Mouse (Mus musculus) midbrain, embryonic 13.5 days (tissue): ENCODE measurements around the gene Ptprt. TPM values are rescaled to one million over a fixed set of nuclear protein-coding genes. Genes with fewer than 3 reads are reported as not detected.
"Not testable (repeated sequence)": the region's sequence is repeated elsewhere in the genome, so short reads cannot be mapped to it uniquely, and the experiment has no call there.

Source experiments
- ATAC-seq: fragments of 200-750 bp; cut with Nextera tagmentation; 2 replicates; pipeline ENCODE4 v1.8.0; 2017; ENCODE audit warnings: mild to moderate bottlenecking, moderate TSS enrichment, moderate library complexity
- H3K27ac ChIP-seq: fragments of 300-500 bp; sonication (generic); 2 replicates; pipeline ENCODE4 v1.5.1; 2015; ENCODE audit warnings: inconsistent platforms, mild to moderate bottlenecking, moderate library complexity
- H3K27me3 ChIP-seq: fragments of 300-500 bp; sonication (generic); 2 replicates; pipeline ENCODE4 v1.6.1; 2015; ENCODE audit warnings: mild to moderate bottlenecking, inconsistent platforms
- H3K36me3 ChIP-seq: fragments of 300-500 bp; sonication (generic); 2 replicates; pipeline ENCODE4 v1.6.1; 2015; ENCODE audit warnings: mild to moderate bottlenecking, inconsistent platforms
- H3K4me1 ChIP-seq: fragments of 300-500 bp; sonication (generic); replicated peaks from 2 replicates; pipeline ENCODE4 v1.6.1; 2015; ENCODE audit warnings: inconsistent platforms
- H3K4me2 ChIP-seq: fragments of 300-500 bp; sonication (generic); replicated peaks from 2 replicates; pipeline ENCODE4 v1.6.1; 2015; ENCODE audit warnings: moderate library complexity, mild to moderate bottlenecking, inconsistent platforms
- H3K4me3 ChIP-seq: fragments of 300-500 bp; sonication (generic); replicated peaks from 2 replicates; pipeline ENCODE4 v1.5.1; 2015; ENCODE audit warnings: mild to moderate bottlenecking, inconsistent platforms
- H3K9ac ChIP-seq: fragments of 300-500 bp; sonication (generic); replicated peaks from 2 replicates; pipeline ENCODE4 v1.6.1; 2015; ENCODE audit warnings: mild to moderate bottlenecking, inconsistent platforms
- H3K9me3 ChIP-seq: fragments of 300-500 bp; sonication (generic); 2 replicates; pipeline ENCODE4 v1.6.1; 2016; ENCODE audit warnings: mild to moderate bottlenecking, inconsistent platforms
- WGBS: fragments of 180-500 bp; shearing (Covaris S2); methylation state at CpG from one replicate; pipeline ENCODE4 v1.1.7; 2015; 5-methylcytosine and 5-hydroxymethylcytosine counted together
- polyA plus RNA-seq: library from polyadenylated mRNA; unstranded; fragments of >200 nt; fragmentation: Nextera tagmentation; extraction: Ambion mirVana; gene quantifications from 2 replicates; pipeline ENCODE4 v1.2.1, GENCODE M21; 2015

Gene Ptprt
- polyA plus RNA-seq, 1 experiment from 2014 or later: 7.5 TPM

- no peaks in the 10 kb centered on the region for H3K27me3 ChIP-seq
- no peak overlapping the region for H3K4me3 ChIP-seq
- no peaks in the 10 kb centered on the region for H3K36me3 ChIP-seq
- H3K9ac ChIP-seq: no peak overlapping the region
- no peak overlapping the region for H3K27ac ChIP-seq
- H3K4me1 ChIP-seq: no peaks in the 10 kb centered on the region
- WGBS: 89% methylated on average over 1 of the region's 1 CpGs
- no peak for ATAC-seq
- H3K9me3 ChIP-seq: no peaks in the 10 kb centered on the region
- H3K4me2 ChIP-seq: no peak overlapping the region
These were observed 1133.8 kb downstream of the Ptprt start for GRCm38 (mm10) chr2:161527192-161527591.

- Histone ChIP-seq H3K27ac (no peak overlapping the region), H3K27me3 (no peaks in the 10 kb centered on the region), H3K9ac (no peak overlapping the region), H3K4me1 (no peaks in the 10 kb centered on the region), H3K36me3 (no peaks in the 10 kb centered on the region), H3K4me2 (no peak overlapping the region), H3K9me3 (no peaks in the 10 kb centered on the region), H3K4me3 (no peak overlapping the region)
- WGBS: 74% methylated on average over 2 of the region's 2 CpGs
- no peak for ATAC-seq
These were observed 1141.3 kb downstream of the Ptprt start for GRCm38 (mm10) chr2:161519671-161520070.

GRCm38 (mm10) chr2:161516921-161517320, 1144.0 kb downstream of the Ptprt start:
- no peak overlapping the region for H3K27ac ChIP-seq
- no peak for ATAC-seq
- no peak overlapping the region for H3K4me3 ChIP-seq
- no peak overlapping the region for H3K4me2 ChIP-seq
- no peak overlapping the region for H3K9ac ChIP-seq
- H3K27me3 ChIP-seq: no peaks in the 10 kb centered on the region
- no peaks in the 10 kb centered on the region for H3K36me3 ChIP-seq
- WGBS: 55% methylated on average over 5 of the region's 5 CpGs
- H3K9me3 ChIP-seq: no peaks in the 10 kb centered on the region
- no peaks in the 10 kb centered on the region; the same call in 1 of the 2 replicates for H3K4me1 ChIP-seq

- Histone ChIP-seq H3K27me3 (no peaks in the 10 kb centered on the region), H3K4me3 (no peak overlapping the region), H3K4me2 (no peak overlapping the region), H3K9ac (no peak overlapping the region), H3K36me3 (no peaks in the 10 kb centered on the region), H3K9me3 (no peaks in the 10 kb centered on the region), H3K4me1 (peaks cover 16% of the 10 kb centered on the region), H3K27ac (no peak overlapping the region)
- ATAC-seq: no peak
- WGBS: 72% methylated on average over 1 of the region's 1 CpGs
These were observed 1147.7 kb downstream of the Ptprt start for GRCm38 (mm10) chr2:161513256-161513655.

GRCm38 (mm10) chr2:161511880-161512570, 1148.9 kb downstream of the Ptprt start:
- H3K9me3 ChIP-seq, H3K4me2 ChIP-seq, H3K27me3 ChIP-seq, H3K9ac ChIP-seq, H3K27ac ChIP-seq, H3K4me3 ChIP-seq, H3K36me3 ChIP-seq: not testable (repeated sequence)
- peak; percentile 82 for ATAC-seq
- peaks cover 16% of the 10 kb centered on the region for H3K4me1 ChIP-seq
- 21% methylated on average over 6 of the region's 15 CpGs for WGBS

GRCm38 (mm10) chr2:161511101-161511759, 1149.7 kb downstream of the Ptprt start:
- Histone ChIP-seq H3K4me1 (peaks cover 16% of the 10 kb centered on the region), H3K36me3 (no peaks in the 10 kb centered on the region), H3K9me3 (no peaks in the 10 kb centered on the region), H3K4me2 (peak overlapping the region; percentile 64), H3K4me3 (peak overlapping the region; percentile 49), H3K9ac (peak overlapping the region; percentile 62), H3K27ac (0 out of 2 replicates have a peak overlapping the region, but pooled peaks have one; percentile 25), H3K27me3 (no peaks in the 10 kb centered on the region)
- 0 out of 2 replicates have a peak, but pooled peaks have one; percentile 60 for ATAC-seq
- WGBS: 18% methylated on average over 8 of the region's 8 CpGs

- Histone ChIP-seq H3K9me3 (no peaks in the 10 kb centered on the region), H3K4me1 (peaks cover 17% of the 10 kb centered on the region), H3K9ac (peak overlapping the region; percentile 39; the same call in 1 of the 2 replicates), H3K36me3 (no peaks in the 10 kb centered on the region), H3K4me3 (peak overlapping the region; percentile 32), H3K27me3 (no peaks in the 10 kb centered on the region), H3K4me2 (peak overlapping the region; percentile 58), H3K27ac (no peak overlapping the region)
- 4% methylated on average over 13 of the region's 13 CpGs for WGBS
- ATAC-seq: peak; percentile 65
These were observed 1161.6 kb downstream of the Ptprt start for GRCm38 (mm10) chr2:161499097-161499899.

- Histone ChIP-seq H3K4me1 (peaks cover 17% of the 10 kb centered on the region), H3K9me3 (no peaks in the 10 kb centered on the region), H3K36me3 (no peaks in the 10 kb centered on the region), H3K4me2 (peak overlapping the region; percentile 58), H3K9ac (peak overlapping the region; percentile 39; the same call in 1 of the 2 replicates), H3K27me3 (no peaks in the 10 kb centered on the region), H3K27ac (no peak overlapping the region), H3K4me3 (peak overlapping the region; percentile 32)
- peak; percentile 71 for ATAC-seq
- 15% methylated on average over 13 of the region's 13 CpGs for WGBS
These were observed 1162.4 kb downstream of the Ptprt start for GRCm38 (mm10) chr2:161498449-161499096.

- H3K27me3 ChIP-seq: no peaks in the 10 kb centered on the region
- ATAC-seq: no peak
- H3K27ac ChIP-seq: no peak overlapping the region
- no peak overlapping the region for H3K9ac ChIP-seq
- no peak overlapping the region for H3K4me2 ChIP-seq
- no peaks in the 10 kb centered on the region for H3K36me3 ChIP-seq
- no peak overlapping the region for H3K4me3 ChIP-seq
- 63% methylated on average over 1 of the region's 1 CpGs for WGBS
- H3K9me3 ChIP-seq: no peaks in the 10 kb centered on the region
- no peaks in the 10 kb centered on the region for H3K4me1 ChIP-seq
These were observed 1179.2 kb downstream of the Ptprt start for GRCm38 (mm10) chr2:161481741-161482140.

GRCm38 (mm10) chr2:161480445-161480844, 1180.5 kb downstream of the Ptprt start:
- Histone ChIP-seq H3K9me3 (no peaks in the 10 kb centered on the region), H3K4me2 (no peak overlapping the region), H3K36me3 (no peaks in the 10 kb centered on the region), H3K27ac (no peak overlapping the region), H3K4me3 (no peak overlapping the region), H3K9ac (no peak overlapping the region), H3K27me3 (no peaks in the 10 kb centered on the region), H3K4me1 (no peaks in the 10 kb centered on the region)
- no peak for ATAC-seq
